Mouse (Mus musculus) frontal cortex, adult (tissue): ENCODE measurements around the gene Rpl19.

Experiments
- ATAC-seq: cut with Nextera tagmentation; 2 replicates; pipeline ENCODE4 v1.9.2; 2017; ENCODE audit warnings: mild to moderate bottlenecking, moderate library complexity, mixed read lengths; ENCODE audit not compliant: low TSS enrichment

Rpl19 gene

GRCm38 (mm10) chr11:98022555-98023371 lies 3.7 kb upstream of the Rpl19 start, which contains the start of gene Cacnb1:
TSS of gene Cacnb1 (minus strand) at chr11:98023034.
- ATAC-seq = no peak

GRCm38 (mm10) chr11:98024516-98024915 lies 2.0 kb upstream of the Rpl19 start:
- ATAC-seq = no peak

- ATAC-seq = 0 out of 2 replicates have a peak, but pooled peaks have one; percentile 4
Measured at GRCm38 (mm10) chr11:98026248-98026569, 301 bp upstream of the Rpl19 start.

- ATAC-seq = no peak
Measured at GRCm38 (mm10) chr11:98027297-98027688, 783 bp downstream of the Rpl19 start.

GRCm38 (mm10) chr11:98027785-98028184 lies 1.3 kb downstream of the Rpl19 start:
- no peak for ATAC-seq

- ATAC-seq = no peak
Measured at GRCm38 (mm10) chr11:98030701-98031442, 4.4 kb downstream of the Rpl19 start.

- ATAC-seq = no peak
Measured at GRCm38 (mm10) chr11:98031443-98031770, 4.9 kb downstream of the Rpl19 start.

- ATAC-seq = no peak
Measured at GRCm38 (mm10) chr11:98034061-98034460, 7.6 kb downstream of the Rpl19 start.

GRCm38 (mm10) chr11:98034840-98035239 lies 8.3 kb downstream of the Rpl19 start:
- ATAC-seq = 0 out of 2 replicates have a peak, but pooled peaks have one; percentile 3

GRCm38 (mm10) chr11:98035977-98036377 lies 9.5 kb downstream of the Rpl19 start:
- ATAC-seq = peak; percentile 21; the same call in 1 of the 2 replicates

- ATAC-seq = peak; percentile 68
Measured at GRCm38 (mm10) chr11:98037871-98038270, 11.4 kb downstream of the Rpl19 start.

GRCm38 (mm10) chr11:98040975-98041374 lies 14.5 kb downstream of the Rpl19 start:
- ATAC-seq = no peak

GRCm38 (mm10) chr11:98042741-98043140 lies 16.2 kb downstream of the Rpl19 start:
- ATAC-seq = no peak

GRCm38 (mm10) chr11:98044074-98044473 lies 17.6 kb downstream of the Rpl19 start:
- ATAC-seq = no peak

- ATAC-seq = no peak
Measured at GRCm38 (mm10) chr11:98045596-98045995, 19.1 kb downstream of the Rpl19 start.

- ATAC-seq = no peak
Measured at GRCm38 (mm10) chr11:98046466-98046865, 20.0 kb downstream of the Rpl19 start.

GRCm38 (mm10) chr11:98047745-98048144 lies 21.2 kb downstream of the Rpl19 start:
- ATAC-seq = no peak

- ATAC-seq = peak; percentile 32; the same call in 1 of the 2 replicates
Measured at GRCm38 (mm10) chr11:98049672-98050519, 23.4 kb downstream of the Rpl19 start.

- no peak for ATAC-seq
Measured at GRCm38 (mm10) chr11:98050520-98050815, 24.0 kb downstream of the Rpl19 start.

- ATAC-seq = no peak
Measured at GRCm38 (mm10) chr11:98050940-98051339, 24.4 kb downstream of the Rpl19 start.

GRCm38 (mm10) chr11:98051611-98052128 lies 25.2 kb downstream of the Rpl19 start:
- ATAC-seq = no peak
